Mouse (Mus musculus) cerebellum, adult 2 months (tissue): ENCODE measurements at regions not wholly inside any gene's neighbourhood (a gene's known extent, or its start where the extent isn't known, plus 50 kb on each side); places are given as distances from the start of the nearest gene placed in this dataset.

Source experiments
- CTCF ChIP-seq: fragments of 200-500 bp; IDR thresholded peaks from 2 replicates; pipeline ENCODE4 v1.5.1; 2011; ENCODE audit warnings: low read depth, mild to moderate bottlenecking, control low read depth, low read length, moderate library complexity, borderline replicate concordance; ENCODE audit not compliant: insufficient read depth
- POLR2A ChIP-seq: fragments of 200-500 bp; IDR thresholded peaks from 2 replicates; pipeline ENCODE4 v1.6.1; 2011; ENCODE audit warnings: low read length, control low read depth, borderline replicate concordance; ENCODE audit not compliant: insufficient read depth

DNA sequence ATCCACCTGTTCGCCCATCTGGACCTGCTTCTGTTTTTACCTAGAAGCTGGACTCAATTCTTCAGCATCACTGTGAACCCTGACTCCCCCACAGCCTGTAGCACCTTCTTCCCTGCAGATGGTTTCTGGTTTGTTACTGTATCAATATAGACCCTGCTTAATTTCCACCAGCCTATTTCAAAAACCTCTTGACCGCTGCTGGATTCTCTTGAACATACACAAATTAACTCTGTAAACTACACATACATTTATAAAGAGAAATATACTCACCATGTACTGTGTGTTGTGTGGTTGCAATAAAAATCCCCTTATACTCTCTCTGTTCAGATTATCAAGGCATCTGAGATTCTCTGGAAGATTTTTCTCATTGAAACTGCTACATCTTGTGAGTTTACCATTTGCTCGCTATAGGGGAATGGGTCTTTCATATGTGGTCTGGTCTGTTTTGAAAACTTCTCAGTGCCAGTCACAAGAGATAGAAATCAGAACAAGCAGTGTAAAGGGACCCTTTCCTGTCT lies 89.8 kb upstream of the Cpsf6 start:
- TF ChIP-seq CTCF (no peak), POLR2A (no peak)
